Mouse (Mus musculus) thymus, postnatal 25 days (tissue): ENCODE measurements around the gene Gm5800.
"Not testable (repeated sequence)": the region's sequence is repeated elsewhere in the genome, so short reads cannot be mapped to it uniquely, and the experiment has no call there.

Source experiments
- DNase-seq: peaks from one replicate; pipeline ENCODE4 v3.0.0; 2022

Gene Gm5800

DNA sequence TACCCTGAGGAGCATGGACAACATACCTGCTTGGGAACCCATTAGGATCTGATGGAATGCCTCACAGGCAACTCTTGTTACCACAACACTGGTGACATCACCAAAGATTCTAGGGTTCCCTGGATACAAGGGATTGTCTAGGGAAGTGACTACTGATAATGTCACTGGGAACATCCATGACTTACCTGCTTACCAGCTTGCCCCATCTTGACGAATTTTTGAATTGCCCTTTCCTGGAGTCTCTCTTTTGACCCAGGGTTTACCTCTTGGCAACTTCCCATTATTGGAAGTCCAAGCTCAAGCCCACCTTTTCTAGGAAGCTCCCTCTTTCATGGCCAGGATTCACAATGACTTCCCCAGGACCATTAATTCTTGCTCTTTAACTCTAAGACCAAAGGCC is at the start of gene Gm5800:
Gm5800 (minus strand) TSS at position 101 of the 400 bp plus-strand sequence.
- no peak for DNase-seq

DNA sequence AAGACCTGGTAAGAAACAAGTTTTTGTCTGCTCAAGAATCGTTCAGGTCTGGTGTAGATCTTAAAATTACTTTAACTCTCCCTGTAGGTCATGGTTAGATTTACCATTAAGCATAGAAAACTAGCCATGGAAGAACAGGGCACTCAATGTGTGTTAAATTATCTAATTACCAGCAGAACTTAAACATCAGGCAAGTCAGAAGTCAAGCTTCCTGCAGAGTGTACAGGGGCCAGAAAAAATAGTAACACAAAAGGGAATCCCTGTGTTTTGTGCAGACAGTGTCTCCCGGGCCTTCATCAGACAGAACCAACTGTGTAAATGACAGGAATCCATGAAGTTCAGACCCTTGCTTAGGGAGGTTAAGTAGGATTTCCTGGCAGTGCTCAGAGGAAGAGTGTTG is 39.0 kb upstream of the Gm5800 start:
- DNase-seq = no peak

DNA sequence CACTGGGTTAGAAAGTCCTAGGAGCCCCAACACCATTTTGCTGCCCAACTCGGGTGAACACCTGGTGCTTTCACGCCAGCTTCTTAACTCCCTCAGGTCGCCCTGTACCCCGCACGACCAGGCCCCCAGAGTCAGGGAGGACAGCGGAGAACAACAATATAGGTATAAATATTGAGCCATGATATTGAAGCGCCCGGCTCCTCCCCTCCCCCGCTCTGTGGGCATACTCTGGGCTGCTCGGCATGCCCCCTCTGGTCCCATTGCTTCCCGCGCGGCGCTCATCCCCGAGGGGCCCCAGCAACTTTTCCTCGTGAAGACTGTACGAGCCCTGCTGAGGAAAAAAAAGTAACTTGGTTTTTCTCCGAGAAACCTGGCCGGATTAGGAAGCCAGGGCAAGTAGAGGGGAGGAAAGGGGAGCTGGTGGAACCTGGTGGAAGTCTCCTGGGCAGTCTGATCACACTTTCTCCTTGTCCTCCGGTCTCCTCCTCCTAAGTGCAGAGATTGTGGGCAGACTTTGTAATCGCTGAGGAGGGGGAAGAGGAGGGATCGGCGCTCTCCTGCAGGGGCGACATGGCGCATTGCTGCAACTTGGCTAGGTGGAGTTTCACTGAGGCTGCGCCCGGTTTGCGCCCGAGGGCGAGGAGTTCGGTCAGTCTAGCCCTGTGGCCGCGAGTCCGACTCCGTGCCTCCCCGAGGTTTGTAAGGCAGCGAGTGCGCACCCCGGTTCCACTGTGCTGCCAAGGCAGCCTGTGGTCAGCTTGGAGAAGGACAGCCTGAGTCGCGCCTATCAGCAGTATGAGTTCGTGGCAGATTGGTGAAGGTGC is 23.6 kb upstream of the Gm5800 start:
- DNase-seq = no peak

DNA sequence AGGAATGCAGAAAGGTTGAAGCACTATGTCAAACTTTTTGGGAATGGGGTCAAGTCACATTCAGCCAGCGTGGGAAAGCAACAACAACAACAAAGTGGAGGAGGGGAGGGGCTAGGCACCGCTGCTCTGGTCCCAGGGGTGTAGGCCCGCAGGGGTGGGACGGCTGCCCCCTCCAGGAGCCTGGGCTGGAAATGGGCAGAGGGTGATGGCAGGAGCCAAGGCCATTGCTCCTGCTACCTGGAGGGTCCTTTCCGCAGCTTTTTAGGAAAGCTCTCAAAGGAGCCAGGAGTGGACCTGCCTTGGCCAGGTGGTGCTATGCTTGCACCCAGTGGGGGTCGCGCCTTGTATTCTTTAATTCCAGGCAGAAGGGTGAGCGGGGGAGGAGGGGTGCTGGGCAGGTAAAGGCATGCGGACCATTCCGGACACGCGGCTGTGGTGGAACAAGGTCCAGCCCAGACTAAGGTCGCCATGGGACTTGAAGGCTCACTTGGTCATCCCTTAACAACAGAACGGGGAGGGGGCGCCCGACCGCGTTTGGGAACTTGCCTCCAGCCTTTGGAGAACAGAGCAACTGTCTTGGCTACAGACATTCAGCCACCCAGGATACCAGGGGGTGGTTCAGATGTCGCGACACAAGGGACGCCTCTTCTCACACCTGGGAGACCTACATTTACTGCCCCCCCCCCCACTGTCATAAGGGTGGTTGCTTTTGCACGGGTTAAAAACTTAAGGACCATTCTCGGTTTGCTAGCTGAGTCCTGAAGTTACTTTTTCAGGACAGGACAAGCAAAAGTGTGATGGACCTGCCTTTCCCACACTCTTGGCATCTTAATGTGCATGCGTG is 22.4 kb upstream of the Gm5800 start:
- DNase-seq = no peak

DNA sequence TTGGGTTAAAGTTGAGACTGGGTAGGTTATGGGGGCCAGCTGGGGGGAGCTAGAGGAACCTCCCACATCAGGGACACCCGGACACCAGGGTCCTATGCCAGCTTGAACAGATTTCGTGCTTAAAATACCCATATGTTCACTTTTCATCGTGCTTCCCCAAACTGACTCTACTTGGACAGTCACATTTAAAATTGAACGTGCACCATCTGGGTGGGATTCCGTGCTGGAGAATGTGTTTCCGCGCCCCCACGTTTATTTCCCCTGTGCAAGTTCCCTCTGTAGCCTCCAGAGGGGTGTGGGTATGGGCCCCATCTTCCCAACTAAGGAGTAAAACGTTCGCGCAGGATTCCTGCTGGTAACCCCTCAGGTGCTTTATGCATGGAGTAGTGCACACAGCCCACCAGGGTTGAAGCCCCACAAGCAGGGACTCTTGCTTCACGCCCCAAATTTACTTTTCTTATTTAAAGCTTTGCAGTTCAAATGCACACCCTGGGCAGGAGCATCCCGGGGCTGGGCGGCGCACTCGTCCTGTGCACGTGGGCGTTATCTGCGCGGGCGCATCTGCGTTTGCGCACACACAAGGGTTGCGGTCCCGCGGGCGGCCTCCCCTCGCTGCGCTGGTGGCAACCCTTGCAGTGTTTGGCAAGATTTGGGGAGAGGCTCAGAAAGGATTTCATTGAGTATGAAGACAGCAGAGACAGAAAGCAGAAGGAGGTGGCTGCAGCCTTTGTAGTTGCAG is 21.6 kb upstream of the Gm5800 start:
- no peak for DNase-seq

DNA sequence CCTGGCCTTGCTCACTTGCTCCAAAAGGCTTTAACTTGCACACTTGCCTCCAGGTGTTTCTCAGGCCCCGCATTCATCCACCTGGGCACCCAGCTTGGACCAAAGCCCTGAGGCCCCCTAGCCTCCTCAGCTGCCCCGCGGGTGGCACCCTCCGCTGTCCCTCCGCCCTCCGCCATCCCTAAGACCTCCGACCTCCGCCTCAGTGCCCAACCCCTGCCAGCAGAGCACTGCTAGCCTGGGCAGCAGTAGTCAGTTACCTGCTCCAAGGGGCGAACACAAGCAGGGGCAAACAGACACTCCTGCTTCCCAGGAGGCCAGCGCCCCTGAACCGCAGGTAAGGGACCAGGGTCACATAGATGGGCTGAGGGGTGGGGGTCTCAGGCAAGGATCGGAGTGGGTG is 21.0 kb upstream of the Gm5800 start:
- no peak for DNase-seq

DNA sequence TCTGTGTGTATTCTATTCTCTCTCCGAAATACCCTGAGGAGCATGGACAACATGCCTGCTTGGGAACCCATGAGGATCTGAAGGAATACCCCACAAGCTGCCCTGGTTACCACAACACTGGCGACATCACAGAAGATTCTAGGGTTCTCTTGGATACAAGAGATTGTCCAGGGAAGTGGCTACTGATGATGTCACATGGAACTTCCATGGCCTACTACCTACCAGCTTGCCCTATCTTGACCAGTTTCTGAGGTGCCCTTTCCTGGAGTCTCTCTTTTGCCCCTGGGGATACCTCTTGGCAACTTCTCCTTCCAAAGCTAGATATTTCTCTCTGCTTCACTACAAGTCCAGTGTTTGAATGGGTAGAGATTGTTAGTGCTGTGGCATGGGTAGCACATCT is 21.6 kb downstream of the Gm5800 start, which contains the start of gene Gm17079:
Gm17079 (minus strand) TSS at position 101 of the 400 bp plus-strand sequence.
- not testable (repeated sequence) for DNase-seq

DNA sequence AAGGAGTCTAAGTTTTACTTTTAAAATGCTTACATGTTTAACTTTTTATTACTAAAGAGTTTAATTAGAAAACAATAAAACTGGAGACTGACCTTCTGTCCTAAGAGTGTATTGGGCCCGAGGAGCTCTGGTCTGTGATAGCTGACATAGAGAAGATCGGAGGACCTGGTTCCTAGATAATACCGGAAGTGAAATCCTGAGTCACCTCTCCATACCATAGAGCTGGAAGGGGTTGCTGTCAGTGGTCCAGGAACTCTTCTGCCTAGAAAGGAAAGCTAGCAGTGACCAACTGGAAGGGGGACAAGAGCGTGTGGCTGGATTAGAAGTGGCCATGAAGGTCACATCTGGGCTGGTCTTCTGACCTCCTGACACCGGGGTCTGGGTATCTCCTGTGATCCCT is 39.7 kb downstream of the Gm5800 start:
- no peak for DNase-seq
